23 mouse cellular contexts compared by ENCODE assay signal in the genomic region with DNA sequence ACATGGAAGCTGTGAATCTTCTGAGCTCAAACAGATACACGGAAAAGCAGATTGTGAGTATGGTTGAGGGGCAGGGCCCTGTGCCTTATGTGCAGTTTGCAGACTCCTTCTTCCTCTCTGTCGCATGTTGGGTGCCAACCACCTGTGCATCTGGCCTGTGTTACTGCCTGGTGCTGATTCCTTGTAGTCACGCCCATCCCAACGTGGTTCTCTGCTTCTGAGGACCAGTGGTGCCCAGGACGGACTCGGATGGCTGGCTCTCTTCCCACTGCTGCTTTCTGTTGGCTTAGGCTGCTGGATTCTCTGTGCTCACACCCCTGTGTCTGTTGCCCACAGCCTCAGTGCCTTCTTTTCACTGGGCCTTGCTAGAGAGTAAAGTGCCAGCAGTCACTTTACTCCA. TPM values are rescaled to one million over a fixed set of nuclear protein-coding genes. Genes with fewer than 3 reads are reported as not detected.
A peak's percentile ranks its signal among the peaks of the same experiment; 100 is the strongest.
DNase-seq lines count a peak whose midpoint lies in the region; ATAC-seq lines count a peak whose summit lies in the region.
"Had no signal": no experiment of that assay in that cellular context is flagged by ENCODE, and none has a peak within 500 bp of the region (broad histone marks: within the 10 kb centered on the region; RNA-seq: fewer than 3 reads in every experiment).

No protein-coding gene starts in this region.

- intact Hi-C loops in left cerebral cortex, postnatal 4 days (cut with DNase I): no loop called here
- intact Hi-C loops in left cerebral cortex, postnatal 10 days (cut with DNase I): no loop called here

- ATAC-seq in cerebellum, adult (ENCODE audit: insufficient number of reproducible peaks, low FRiP score, low TSS enrichment): no peak
- ATAC-seq: forebrain, embryonic 15.5 days; Patski had no signal

- DNase-seq in cerebellum, adult 18-20 months: peak; percentile 31 to 36
- peak; percentile 58 for DNase-seq in left cerebral cortex, postnatal 4 days
- DNase-seq in left cerebral cortex, postnatal 10 days (ENCODE audit: extremely low spot score in 1 of 2, low spot score in 2 of 2): no peak
- peak; percentile 11 for DNase-seq in MN1 (ENCODE audit: low spot score)
- peak; percentile 41 to 50 for DNase-seq in cerebellum, postnatal 14 days
- no peak for DNase-seq in urinary bladder, postnatal 25 days (ENCODE audit: low spot score)
- DNase-seq: adrenal gland, postnatal 14 days; embryo, embryonic 11 days; gastrocnemius, adult 2 months; heart, postnatal 10 days; kidney, adult 8-10 months; kidney, postnatal 4 days; right cerebral cortex, postnatal 25 days; thymus, postnatal 14 days had no signal

RNA-seq across cellular contexts. Expression of a gene that starts 35.6 kb away (rescaled TPM):
- total RNA-seq in left cerebral cortex, postnatal 4 days (2021): 100 to 1,000 TPM; 216 to 228 TPM
- 100 to 1,000 TPM; 257 to 265 TPM for total RNA-seq in left cerebral cortex, postnatal 10 days (2021)

RNA-seq across cellular contexts. Expression of a gene that starts 57.6 kb away (rescaled TPM):
- total RNA-seq in left cerebral cortex, postnatal 4 days (2021): not detected
- total RNA-seq in left cerebral cortex, postnatal 10 days (2021): not detected
- total RNA-seq: adrenal gland, postnatal 14 days; gastrocnemius, adult 2 months; gastrocnemius, postnatal 4 days; heart, adult 8-10 months; heart, postnatal 10 days; hematopoietic stem cell, adult 5-6 weeks; layer of hippocampus, adult 8-10 months; layer of hippocampus, postnatal 25 days; left cerebral cortex, adult 8-10 months had no signal

RNA-seq across cellular contexts. Expression of a gene that starts 57.9 kb away (rescaled TPM):
- total RNA-seq in left cerebral cortex, postnatal 4 days (2021): 10 to 100 TPM; 48.7 to 55.4 TPM
- total RNA-seq in left cerebral cortex, postnatal 10 days (2021): 10 to 100 TPM; 69.2 to 71.1 TPM

Comparison
In these comparisons a context has a peak if more than half of its experiments do, and no peak if none do; other contexts are left out.
1. DNase-seq: peak in cerebellum, adult 18-20 months (2 of 2), left cerebral cortex, postnatal 4 days (single experiment), MN1 (single experiment) and cerebellum, postnatal 14 days (2 of 2); none in left cerebral cortex, postnatal 10 days (0 of 2) and urinary bladder, postnatal 25 days (single experiment).